Mouse (Mus musculus): ENCODE results near the gene Smco2. TPM values are rescaled to one million over a fixed set of nuclear protein-coding genes. Genes with fewer than 3 reads are reported as not detected.

The Smco2 gene
- polyA plus RNA-seq, 1 experiment from 2014 or later, result not detected

- no peak for DNase-seq (ENCODE audit: low spot score)
- Histone ChIP-seq H3K36me3 (ENCODE audit: insufficient read depth, low read length) (no peaks in the 10 kb centered on the region), H3K4me3 (ENCODE audit: low read depth, low read length) (no peak overlapping the region), H3K27me3 (replicated peaks; ENCODE audit: insufficient read depth, low read length) (no peaks in the 10 kb centered on the region), H3K4me1 (ENCODE audit: insufficient read depth, low read depth, low read length) (peaks cover 8% of the 10 kb centered on the region; the same call in 1 of the 2 replicates), H3K4me2 (replicated peaks; ENCODE audit: low read depth, low read length) (no peak overlapping the region), H3K9me3 (ENCODE audit: low read length) (no peaks in the 10 kb centered on the region), H3K9ac (replicated peaks; ENCODE audit: low read depth) (no peak overlapping the region), H3K27ac (ENCODE audit: low read length) (no peak overlapping the region)
- TF ChIP-seq CTCF (IDR thresholded peaks at IDR 0.05), result no peak
- no peak for ATAC-seq
- WGBS, result 46% methylated on average over 2 of the region's 2 CpGs
These were observed 49.7 kb downstream of the Smco2 start for GRCm38 (mm10) chr6:146899647-146900046.

GRCm38 (mm10) chr6:146901929-146902328 lies 52.0 kb downstream of the Smco2 start:
- H3K9ac ChIP-seq (replicated peaks; ENCODE audit: low read depth), result no peak overlapping the region
- no peaks in the 10 kb centered on the region for H3K36me3 ChIP-seq (ENCODE audit: insufficient read depth, low read length)
- DNase-seq (ENCODE audit: low spot score), result no peak
- TF ChIP-seq CTCF (IDR thresholded peaks at IDR 0.05), result no peak
- no peak for TF ChIP-seq EP300 (IDR thresholded peaks at IDR 0.05)
- no peaks in the 10 kb centered on the region for H3K9me3 ChIP-seq (ENCODE audit: low read length)
- no peak overlapping the region for H3K4me3 ChIP-seq (ENCODE audit: low read depth, low read length)
- H3K27ac ChIP-seq (ENCODE audit: low read length), result no peak overlapping the region
- H3K4me2 ChIP-seq (replicated peaks; ENCODE audit: low read depth, low read length), result no peak overlapping the region
- peaks cover 8% of the 10 kb centered on the region; the same call in 1 of the 2 replicates for H3K4me1 ChIP-seq (ENCODE audit: insufficient read depth, low read depth, low read length)
- 81% methylated on average over 4 of the region's 4 CpGs for WGBS
- H3K27me3 ChIP-seq (replicated peaks; ENCODE audit: insufficient read depth, low read length), result no peaks in the 10 kb centered on the region
- ATAC-seq, result no peak

- H3K9me3 ChIP-seq (ENCODE audit: low read length), result no peaks in the 10 kb centered on the region
- no peak overlapping the region for H3K4me2 ChIP-seq (replicated peaks; ENCODE audit: low read depth, low read length)
- H3K27me3 ChIP-seq (replicated peaks; ENCODE audit: insufficient read depth, low read length), result no peaks in the 10 kb centered on the region
- ATAC-seq (no peak), DNase-seq (ENCODE audit: low spot score) (no peak)
- no peak overlapping the region for H3K9ac ChIP-seq (replicated peaks; ENCODE audit: low read depth)
- WGBS, result 83% methylated on average over 2 of the region's 2 CpGs
- no peak for TF ChIP-seq EP300 (IDR thresholded peaks at IDR 0.05)
- TF ChIP-seq CTCF (IDR thresholded peaks at IDR 0.05), result no peak
- H3K27ac ChIP-seq (ENCODE audit: low read length), result no peak overlapping the region
- no peaks in the 10 kb centered on the region for H3K36me3 ChIP-seq (ENCODE audit: insufficient read depth, low read length)
- peaks cover 4% of the 10 kb centered on the region; the same call in 1 of the 2 replicates for H3K4me1 ChIP-seq (ENCODE audit: insufficient read depth, low read depth, low read length)
- H3K4me3 ChIP-seq (ENCODE audit: low read depth, low read length), result no peak overlapping the region
These were observed 53.7 kb downstream of the Smco2 start for GRCm38 (mm10) chr6:146903632-146904031.

GRCm38 (mm10) chr6:146904707-146905106 lies 54.8 kb downstream of the Smco2 start:
- H3K9ac ChIP-seq (replicated peaks; ENCODE audit: low read depth), result no peak overlapping the region
- no peaks in the 10 kb centered on the region for H3K27me3 ChIP-seq (replicated peaks; ENCODE audit: insufficient read depth, low read length)
- H3K4me2 ChIP-seq (replicated peaks; ENCODE audit: low read depth, low read length), result no peak overlapping the region
- no peak for ATAC-seq
- TF ChIP-seq CTCF (IDR thresholded peaks at IDR 0.05), result no peak
- TF ChIP-seq EP300 (IDR thresholded peaks at IDR 0.05), result no peak
- no peak overlapping the region for H3K4me3 ChIP-seq (ENCODE audit: low read depth, low read length)
- H3K36me3 ChIP-seq (ENCODE audit: insufficient read depth, low read length), result no peaks in the 10 kb centered on the region
- H3K27ac ChIP-seq (ENCODE audit: low read length), result no peak overlapping the region
- H3K9me3 ChIP-seq (ENCODE audit: low read length), result no peaks in the 10 kb centered on the region
- DNase-seq (ENCODE audit: low spot score), result no peak
- peaks cover 3% of the 10 kb centered on the region; the same call in 1 of the 2 replicates for H3K4me1 ChIP-seq (ENCODE audit: insufficient read depth, low read depth, low read length)
- WGBS, result 81% methylated on average over 3 of the region's 3 CpGs

GRCm38 (mm10) chr6:146906000-146906786 lies 56.3 kb downstream of the Smco2 start:
- DNase-seq (ENCODE audit: low spot score) (no peak), ATAC-seq (no peak)
- H3K4me3 ChIP-seq (ENCODE audit: low read depth, low read length), result no peak overlapping the region
- H3K27ac ChIP-seq (ENCODE audit: low read length), result no peak overlapping the region
- H3K4me2 ChIP-seq (replicated peaks; ENCODE audit: low read depth, low read length), result no peak overlapping the region
- WGBS, result 83% methylated on average over 3 of the region's 3 CpGs
- H3K27me3 ChIP-seq (replicated peaks; ENCODE audit: insufficient read depth, low read length), result no peaks in the 10 kb centered on the region
- H3K4me1 ChIP-seq (ENCODE audit: insufficient read depth, low read depth, low read length), result peaks cover 7% of the 10 kb centered on the region; the same call in 1 of the 2 replicates
- H3K9ac ChIP-seq (replicated peaks; ENCODE audit: low read depth), result no peak overlapping the region
- no peaks in the 10 kb centered on the region for H3K9me3 ChIP-seq (ENCODE audit: low read length)
- H3K36me3 ChIP-seq (ENCODE audit: insufficient read depth, low read length), result no peaks in the 10 kb centered on the region
- TF ChIP-seq CTCF (IDR thresholded peaks at IDR 0.05) (no peak), EP300 (IDR thresholded peaks at IDR 0.05) (no peak)

- Histone ChIP-seq H3K27me3 (replicated peaks; ENCODE audit: insufficient read depth, low read length) (no peaks in the 10 kb centered on the region), H3K27ac (ENCODE audit: low read length) (no peak overlapping the region), H3K9ac (replicated peaks; ENCODE audit: low read depth) (no peak overlapping the region), H3K9me3 (ENCODE audit: low read length) (no peaks in the 10 kb centered on the region), H3K4me1 (ENCODE audit: insufficient read depth, low read depth, low read length) (peaks cover 7% of the 10 kb centered on the region; the same call in 1 of the 2 replicates), H3K4me2 (replicated peaks; ENCODE audit: low read depth, low read length) (no peak overlapping the region), H3K36me3 (ENCODE audit: insufficient read depth, low read length) (no peaks in the 10 kb centered on the region), H3K4me3 (ENCODE audit: low read depth, low read length) (no peak overlapping the region)
- DNase-seq (ENCODE audit: low spot score) (no peak), ATAC-seq (no peak)
- 64% methylated on average over 5 of the region's 5 CpGs for WGBS
- TF ChIP-seq EP300 (IDR thresholded peaks at IDR 0.05) (no peak), CTCF (IDR thresholded peaks at IDR 0.05) (no peak)
These were observed 57.3 kb downstream of the Smco2 start for GRCm38 (mm10) chr6:146907061-146907794.

Measured in lung, postnatal 0 days (tissue).